33 mouse cellular contexts compared by ENCODE assay signal in the genomic region with DNA sequence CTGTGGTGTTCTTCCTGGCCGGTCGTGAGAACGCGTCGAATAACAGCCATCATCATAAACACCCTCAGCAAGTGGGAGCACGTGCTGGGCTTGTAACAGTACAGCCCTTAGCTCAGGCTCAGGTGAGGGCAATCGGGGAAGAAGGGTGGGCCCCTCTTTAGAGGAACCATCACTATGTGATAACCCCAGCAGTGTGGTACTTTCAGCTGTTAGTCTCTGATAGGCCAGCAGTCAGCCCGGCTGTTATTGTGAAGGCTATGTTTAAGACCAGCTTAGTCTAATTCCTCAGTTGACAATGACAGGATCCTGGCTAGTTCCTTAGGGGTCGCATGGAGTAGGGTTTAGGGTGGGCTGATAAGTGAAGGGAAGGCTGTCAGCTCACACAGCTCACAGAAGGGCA.
DNase-seq lines count a peak whose midpoint lies in the region; ATAC-seq and TF ChIP-seq lines count a peak whose summit lies in the region.
"Had no signal": no experiment of that assay in that cellular context is flagged by ENCODE, and none has a peak within 500 bp of the region (broad histone marks: within the 10 kb centered on the region; RNA-seq: fewer than 3 reads in every experiment).

No protein-coding gene starts in this region.

- peak; percentile 46; the same call in 1 of the 2 replicates for ATAC-seq in erythroblast, adult 5-6 weeks (replicated peaks; ENCODE audit: low FRiP score, poor library complexity, severe bottlenecking)
- ATAC-seq in megakaryocyte progenitor cell, adult 5-6 weeks (replicated peaks; ENCODE audit: poor library complexity): peak; percentile 61
- ATAC-seq: forebrain, embryonic 13.5 days; midbrain, embryonic 13.5 days had no signal

- peak; percentile 8 for DNase-seq in A20 (ENCODE audit: low read depth, low spot score)
- DNase-seq in CD4-positive, CD25-positive, alpha-beta regulatory T cell, adult 2 months (ENCODE audit: low read depth, low spot score): peak; percentile 34
- DNase-seq in thymus, postnatal 25 days: no peak
- no peak for DNase-seq in left cerebral cortex, adult 8-10 months (ENCODE audit: low spot score in 2 of 2)
- DNase-seq in MN1 (ENCODE audit: low spot score): no peak
- DNase-seq in lung, adult 2 months: no peak
- DNase-seq: adrenal gland, adult 2 months; adrenal gland, postnatal 36 days; cerebellum, adult 18-20 months; cerebellum, postnatal 10 days; gastrocnemius, postnatal 10 days; heart, adult 18-20 months; heart, postnatal 4 days; kidney, adult 11 months; kidney, postnatal 25 days; liver, embryonic 13.5 days; lung, adult 18-20 months; lung, postnatal 10 days; retina, postnatal 1 day; right cerebral cortex, postnatal 14 days had no signal

- H3K4me1 ChIP-seq in lung, adult 2 months (ENCODE audit: control insufficient read depth, insufficient read depth, low read length): peaks cover 6% of the 10 kb centered on the region; the same call in 1 of the 2 replicates
- H3K4me1 ChIP-seq: embryonic facial prominence, embryonic 10.5 days; embryonic facial prominence, embryonic 15.5 days; forebrain, embryonic 13.5 days; kidney, embryonic 15.5 days; limb, embryonic 10.5 days; limb, embryonic 15.5 days; liver, embryonic 13.5 days; midbrain, embryonic 13.5 days; stomach, embryonic 15.5 days had no signal

- TF ChIP-seq POLR2A in lung, adult 2 months (IDR thresholded peaks at IDR 0.05; ENCODE audit: borderline replicate concordance, extremely low read depth, low read depth, low read length): no peak

- no peak for TF ChIP-seq CTCF in lung, adult 2 months (IDR thresholded peaks at IDR 0.05; ENCODE audit: insufficient read depth, low read length)

- no peak overlapping the region for H3K4me3 ChIP-seq in lung, adult 2 months (replicated peaks; ENCODE audit: extremely low read depth, low read depth, low read length)
- H3K4me3 ChIP-seq: embryonic facial prominence, embryonic 10.5 days; embryonic facial prominence, embryonic 15.5 days; forebrain, embryonic 13.5 days; heart, embryonic 13.5 days; kidney, embryonic 15.5 days; left cerebral cortex, adult 2 months; limb, embryonic 10.5 days; limb, embryonic 15.5 days; liver, embryonic 13.5 days; megakaryocyte, embryonic 14.5 days; midbrain, embryonic 13.5 days; stomach, embryonic 15.5 days had no signal

- 90% methylated on average over 9 of the region's 9 CpGs for WGBS in lung, adult 2 months

Comparison
In these comparisons a context has a peak if more than half of its experiments do, and no peak if none do; other contexts are left out.
1. DNase-seq: peak in A20 (single experiment) and CD4-positive, CD25-positive, alpha-beta regulatory T cell, adult 2 months (single experiment); none in thymus, postnatal 25 days (single experiment), left cerebral cortex, adult 8-10 months (0 of 2), MN1 (single experiment) and lung, adult 2 months (single experiment).